Mouse (Mus musculus) stomach, postnatal 0 days (tissue): ENCODE measurements at regions not wholly inside any gene's neighbourhood (a gene's known extent, or its start where the extent isn't known, plus 50 kb on each side); places are given as distances from the start of the nearest gene placed in this dataset.

Experiments used
- CTCF ChIP-seq: IDR thresholded peaks from 2 replicates; pipeline ENCODE4 v1.5.1; 2016; ENCODE audit warnings: antibody characterized with exemption, low read depth, mild to moderate bottlenecking, moderate library complexity
- EP300 ChIP-seq: optimal IDR thresholded peaks from 2 replicates; pipeline ENCODE3; 2016; ENCODE audit warnings: antibody characterized with exemption

DNA sequence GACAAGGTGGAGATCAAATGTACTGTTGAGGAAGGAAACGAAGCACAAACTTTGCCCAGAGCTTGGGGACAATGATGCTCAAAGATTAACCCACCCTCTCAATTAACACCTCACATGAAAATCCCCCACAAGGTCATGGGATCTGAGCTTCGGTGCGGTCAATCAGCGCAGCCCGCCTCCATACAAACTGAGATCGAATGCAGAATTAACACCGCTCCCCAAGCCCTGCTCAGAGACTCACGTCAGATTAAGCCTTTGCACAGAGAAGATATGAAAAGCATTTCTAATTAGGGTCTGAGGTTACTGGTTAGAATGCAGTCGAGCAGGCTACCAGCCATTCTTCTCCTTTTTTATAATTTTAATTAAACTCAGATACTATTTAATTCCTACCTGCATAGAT lies 243.7 kb downstream of the Nr2f2 start:
- TF ChIP-seq CTCF, result no peak
- no peak for TF ChIP-seq EP300
